Mouse (Mus musculus) embryonic facial prominence, embryonic 15.5 days (tissue): ENCODE measurements around the gene Rtl1. TPM values are rescaled to one million over a fixed set of nuclear protein-coding genes. Genes with fewer than 3 reads are reported as not detected.

Source experiments
- ATAC-seq: fragments of 200-750 bp; cut with Nextera tagmentation; 2 replicates; pipeline ENCODE4 v1.8.0; 2017; ENCODE audit warnings: low read depth, moderate TSS enrichment; ENCODE audit not compliant: insufficient number of reproducible peaks, low FRiP score, low TSS enrichment
- H3K27ac ChIP-seq: fragments of 300-500 bp; sonication (generic); replicated peaks from 2 replicates; pipeline ENCODE4 v1.5.1; 2015; ENCODE audit warnings: mild to moderate bottlenecking, inconsistent platforms
- H3K27me3 ChIP-seq: fragments of 300-500 bp; sonication (generic); 2 replicates; pipeline ENCODE4 v1.6.1; 2015; ENCODE audit warnings: inconsistent platforms
- H3K36me3 ChIP-seq: fragments of 300-500 bp; sonication (generic); 2 replicates; pipeline ENCODE4 v1.6.1; 2015; ENCODE audit warnings: mild to moderate bottlenecking, inconsistent platforms
- H3K4me1 ChIP-seq: fragments of 300-500 bp; sonication (generic); 2 replicates; pipeline ENCODE4 v1.6.1; 2015; ENCODE audit warnings: inconsistent platforms
- H3K4me2 ChIP-seq: fragments of 300-500 bp; sonication (generic); replicated peaks from 2 replicates; pipeline ENCODE4 v1.6.1; 2015; ENCODE audit warnings: mild to moderate bottlenecking, inconsistent platforms
- H3K4me3 ChIP-seq: fragments of 300-500 bp; sonication (generic); replicated peaks from 2 replicates; pipeline ENCODE4 v1.5.1; 2015; ENCODE audit warnings: mild to moderate bottlenecking, inconsistent platforms
- H3K9ac ChIP-seq: fragments of 300-500 bp; sonication (generic); 2 replicates; pipeline ENCODE4 v1.6.1; 2015; ENCODE audit warnings: inconsistent platforms
- H3K9me3 ChIP-seq: fragments of 300-500 bp; sonication (generic); replicated peaks from 2 replicates; pipeline ENCODE4 v1.6.1; 2016; ENCODE audit warnings: inconsistent platforms
- WGBS: fragments of 180-500 bp; shearing (Covaris S2); methylation state at CpG from one replicate; pipeline ENCODE4 v1.1.7; 2015; 5-methylcytosine and 5-hydroxymethylcytosine counted together
- polyA plus RNA-seq: library from polyadenylated mRNA; unstranded; fragments of >200 nt; fragmentation: Nextera tagmentation; extraction: Ambion mirVana; gene quantifications from 2 replicates; pipeline ENCODE4 v1.2.1, GENCODE M21; 2015

The Rtl1 gene
- polyA plus RNA-seq, 1 experiment from 2014 or later: 3.6 TPM

GRCm38 (mm10) chr12:109560111-109560695 lies 39.9 kb downstream of the Rtl1 start:
- H3K4me2 ChIP-seq: no peak overlapping the region
- peaks cover 44% of the 10 kb centered on the region for H3K36me3 ChIP-seq
- H3K4me1 ChIP-seq: no peaks in the 10 kb centered on the region
- H3K27ac ChIP-seq: no peak overlapping the region
- WGBS: 88% methylated on average over 10 of the region's 10 CpGs
- H3K9me3 ChIP-seq: no peaks in the 10 kb centered on the region
- no peak for ATAC-seq
- H3K27me3 ChIP-seq: no peaks in the 10 kb centered on the region
- H3K4me3 ChIP-seq: no peak overlapping the region
- H3K9ac ChIP-seq: no peak overlapping the region

- no peaks in the 10 kb centered on the region for H3K4me1 ChIP-seq
- no peak overlapping the region for H3K9ac ChIP-seq
- no peak overlapping the region for H3K4me3 ChIP-seq
- H3K4me2 ChIP-seq: no peak overlapping the region
- no peak overlapping the region for H3K27ac ChIP-seq
- H3K27me3 ChIP-seq: no peaks in the 10 kb centered on the region
- H3K9me3 ChIP-seq: no peaks in the 10 kb centered on the region
- no peak for ATAC-seq
- peaks cover 44% of the 10 kb centered on the region for H3K36me3 ChIP-seq
- WGBS: 85% methylated on average over 7 of the region's 7 CpGs
Measured at GRCm38 (mm10) chr12:109558891-109559487, 41.1 kb downstream of the Rtl1 start.

- WGBS: 82% methylated on average over 12 of the region's 12 CpGs
- Histone ChIP-seq H3K9me3 (no peaks in the 10 kb centered on the region), H3K9ac (no peak overlapping the region), H3K4me2 (no peak overlapping the region), H3K36me3 (peaks cover 38% of the 10 kb centered on the region; the same call in 1 of the 2 replicates), H3K4me1 (0 out of 2 replicates have a peak, but pooled peaks cover 3% of the 10 kb centered on the region), H3K27me3 (no peaks in the 10 kb centered on the region), H3K4me3 (no peak overlapping the region), H3K27ac (no peak overlapping the region)
- no peak for ATAC-seq
Measured at GRCm38 (mm10) chr12:109558226-109558824, 41.8 kb downstream of the Rtl1 start.

GRCm38 (mm10) chr12:109555837-109556409 lies 44.2 kb downstream of the Rtl1 start:
- ATAC-seq: no peak
- no peak overlapping the region for H3K27ac ChIP-seq
- 40% methylated on average over 15 of the region's 15 CpGs for WGBS
- H3K4me2 ChIP-seq: no peak overlapping the region
- H3K4me3 ChIP-seq: no peak overlapping the region
- no peak overlapping the region for H3K9ac ChIP-seq
- no peaks in the 10 kb centered on the region for H3K9me3 ChIP-seq
- H3K36me3 ChIP-seq: peaks cover 34% of the 10 kb centered on the region; the same call in 1 of the 2 replicates
- no peaks in the 10 kb centered on the region for H3K27me3 ChIP-seq
- H3K4me1 ChIP-seq: peaks cover 22% of the 10 kb centered on the region

GRCm38 (mm10) chr12:109553568-109553967 lies 46.6 kb downstream of the Rtl1 start:
- ATAC-seq: no peak
- 65% methylated on average over 1 of the region's 1 CpGs for WGBS
- H3K36me3 ChIP-seq: peaks cover 27% of the 10 kb centered on the region; the same call in 1 of the 2 replicates
- H3K4me3 ChIP-seq: no peak overlapping the region
- no peak overlapping the region for H3K9ac ChIP-seq
- no peaks in the 10 kb centered on the region for H3K27me3 ChIP-seq
- H3K9me3 ChIP-seq: no peaks in the 10 kb centered on the region
- peaks cover 23% of the 10 kb centered on the region for H3K4me1 ChIP-seq
- no peak overlapping the region for H3K27ac ChIP-seq
- no peak overlapping the region for H3K4me2 ChIP-seq

GRCm38 (mm10) chr12:109552754-109553525 lies 47.2 kb downstream of the Rtl1 start:
- H3K36me3 ChIP-seq: peaks cover 28% of the 10 kb centered on the region; the same call in 1 of the 2 replicates
- 0 out of 2 replicates have a peak overlapping the region, but pooled peaks have one; percentile 71 for H3K27ac ChIP-seq
- no peaks in the 10 kb centered on the region for H3K27me3 ChIP-seq
- ATAC-seq: no peak
- 40% methylated on average over 18 of the region's 18 CpGs for WGBS
- H3K4me1 ChIP-seq: peaks cover 23% of the 10 kb centered on the region
- no peak overlapping the region for H3K9ac ChIP-seq
- H3K4me2 ChIP-seq: no peak overlapping the region
- no peaks in the 10 kb centered on the region for H3K9me3 ChIP-seq
- no peak overlapping the region for H3K4me3 ChIP-seq

- Histone ChIP-seq H3K4me1 (peaks cover 23% of the 10 kb centered on the region), H3K4me2 (no peak overlapping the region), H3K27me3 (no peaks in the 10 kb centered on the region), H3K36me3 (peaks cover 27% of the 10 kb centered on the region; the same call in 1 of the 2 replicates), H3K4me3 (no peak overlapping the region), H3K9ac (no peak overlapping the region), H3K27ac (peak overlapping the region; percentile 76), H3K9me3 (no peaks in the 10 kb centered on the region)
- no peak for ATAC-seq
- 39% methylated on average over 2 of the region's 2 CpGs for WGBS
Measured at GRCm38 (mm10) chr12:109551771-109552170, 48.4 kb downstream of the Rtl1 start.

GRCm38 (mm10) chr12:109547085-109547484 lies 53.0 kb downstream of the Rtl1 start:
- no peak overlapping the region for H3K4me2 ChIP-seq
- H3K9me3 ChIP-seq: 0 out of 2 replicates have a peak, but pooled peaks cover 5% of the 10 kb centered on the region
- H3K4me3 ChIP-seq: no peak overlapping the region
- peaks cover 17% of the 10 kb centered on the region for H3K36me3 ChIP-seq
- no peaks in the 10 kb centered on the region for H3K27me3 ChIP-seq
- ATAC-seq: no peak
- WGBS: 22% methylated on average over 2 of the region's 2 CpGs
- no peak overlapping the region for H3K9ac ChIP-seq
- no peak overlapping the region for H3K27ac ChIP-seq
- H3K4me1 ChIP-seq: peaks cover 16% of the 10 kb centered on the region

GRCm38 (mm10) chr12:109545875-109546732 lies 54.0 kb downstream of the Rtl1 start:
- Histone ChIP-seq H3K9me3 (0 out of 2 replicates have a peak, but pooled peaks cover 5% of the 10 kb centered on the region), H3K4me2 (no peak overlapping the region), H3K27me3 (no peaks in the 10 kb centered on the region), H3K27ac (no peak overlapping the region), H3K4me1 (peaks cover 10% of the 10 kb centered on the region; the same call in 1 of the 2 replicates), H3K36me3 (peaks cover 17% of the 10 kb centered on the region), H3K9ac (no peak overlapping the region), H3K4me3 (no peak overlapping the region)
- no peak for ATAC-seq
- WGBS: 50% methylated on average over 30 of the region's 30 CpGs

GRCm38 (mm10) chr12:109543281-109543923 lies 56.7 kb downstream of the Rtl1 start:
- ATAC-seq: no peak
- Histone ChIP-seq H3K4me1 (peaks cover 8% of the 10 kb centered on the region; the same call in 1 of the 2 replicates), H3K27me3 (no peaks in the 10 kb centered on the region), H3K4me2 (no peak overlapping the region), H3K9ac (no peak overlapping the region), H3K27ac (no peak overlapping the region), H3K36me3 (peaks cover 11% of the 10 kb centered on the region), H3K9me3 (peaks cover 17% of the 10 kb centered on the region), H3K4me3 (no peak overlapping the region)
- WGBS: 85% methylated on average over 4 of the region's 4 CpGs
